Mouse (Mus musculus) myocyte (in vitro differentiated cells): ENCODE measurements around the gene Psd.

Experiments
- E2F4 ChIP-seq: IDR thresholded peaks from one replicate; pipeline ENCODE4 v1.6.1; 2011; ENCODE audit warnings: mild to moderate bottlenecking, control low read depth, moderate library complexity; ENCODE audit not compliant: insufficient read depth
- MYOD1 ChIP-seq, 3 experiments: IDR thresholded peaks; one replicate each; pipeline ENCODE4 v1.6.1; 2011; ENCODE audit warnings: control low read depth in 2 of 3, low read depth in 2 of 3, mild to moderate bottlenecking in 2 of 3, moderate library complexity in 1 of 3; ENCODE audit not compliant: insufficient read length in 2 of 3, control insufficient read depth in 1 of 3
- POLR2A ChIP-seq: IDR thresholded peaks from one replicate; pipeline ENCODE4 v1.6.1; 2011; ENCODE audit warnings: low read depth, mild to moderate bottlenecking, control low read depth, moderate library complexity; ENCODE audit not compliant: insufficient read length
- POLR2AphosphoS2 ChIP-seq: IDR thresholded peaks from one replicate; pipeline ENCODE4 v1.6.1; 2011; ENCODE audit warnings: low read depth, control low read depth; ENCODE audit not compliant: insufficient read length
- REST ChIP-seq: IDR thresholded peaks from one replicate; pipeline ENCODE4 v1.6.1; 2011; ENCODE audit warnings: mild to moderate bottlenecking, control low read depth, moderate library complexity; ENCODE audit not compliant: insufficient read depth, insufficient read length

- TF ChIP-seq POLR2A (no peak), E2F4 (no peak), REST (no peak), MYOD1 (IDR thresholded peaks at IDR 0.05; ENCODE audit: control insufficient read depth in 1 of 3, insufficient read length in 2 of 3, low read depth in 2 of 3) (no peak), POLR2AphosphoS2 (no peak)
Observed at GRCm38 (mm10) chr19:46311341-46311740, 15.6 kb downstream of the Psd start.
